In the genomic region with DNA sequence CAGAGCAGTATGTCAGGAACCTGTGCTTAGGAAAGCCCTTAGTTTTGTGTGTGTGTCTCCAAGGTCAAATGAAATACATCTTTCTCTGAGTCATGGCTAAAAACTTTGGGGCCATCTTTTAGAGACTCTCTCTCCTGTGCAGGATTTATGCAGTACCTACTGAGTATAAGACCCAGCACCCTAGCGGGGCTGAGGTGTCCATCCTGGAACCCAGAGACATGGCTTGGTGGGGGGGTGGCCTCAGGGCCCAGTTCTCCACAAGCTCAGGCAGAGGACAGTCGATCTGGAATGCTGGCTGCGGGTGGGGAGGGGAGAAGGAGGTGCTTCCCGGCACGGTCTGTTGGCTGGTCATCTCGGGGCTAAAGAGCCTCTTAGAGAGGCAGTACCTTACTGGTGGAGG, we compare ENCODE assay signal across 29 mouse cellular contexts. TPM values are rescaled to one million over a fixed set of nuclear protein-coding genes. Genes with fewer than 3 reads are reported as not detected.
A peak's percentile ranks its signal among the peaks of the same experiment; 100 is the strongest.
DNase-seq lines count a peak whose midpoint lies in the region; ATAC-seq lines count a peak whose summit lies in the region.
"Had no signal": no experiment of that assay in that cellular context is flagged by ENCODE, and none has a peak within 500 bp of the region (broad histone marks: within the 10 kb centered on the region; RNA-seq: fewer than 3 reads in every experiment).

No protein-coding gene starts in this region.

- intact Hi-C loops in heart, postnatal 36 days (cut with DNase I), result no loop called here

- H3K9me3 ChIP-seq in heart, embryonic 13.5 days, result 0 out of 2 replicates have a peak, but pooled peaks cover 4% of the 10 kb centered on the region
- 0 out of 2 replicates have a peak, but pooled peaks cover 2% of the 10 kb centered on the region for H3K9me3 ChIP-seq in kidney, embryonic 16.5 days (ENCODE audit: low read length)
- H3K9me3 ChIP-seq: forebrain, embryonic 12.5 days; limb, embryonic 15.5 days had no signal

- WGBS in heart, embryonic 13.5 days, result 11% methylated on average over 6 of the region's 6 CpGs
- 31% methylated on average over 6 of the region's 6 CpGs for WGBS in kidney, embryonic 16.5 days

- H3K27me3 ChIP-seq in heart, embryonic 13.5 days (replicated peaks), result no peaks in the 10 kb centered on the region
- no peaks in the 10 kb centered on the region for H3K27me3 ChIP-seq in kidney, embryonic 16.5 days (ENCODE audit: insufficient read depth, low read length)
- H3K27me3 ChIP-seq: forebrain, embryonic 12.5 days; hindbrain, embryonic 12.5 days; limb, embryonic 15.5 days; midbrain, embryonic 13.5 days had no signal

- peak overlapping the region; percentile 20; the same call in 1 of the 2 replicates for H3K4me2 ChIP-seq in heart, embryonic 13.5 days
- no peak overlapping the region for H3K4me2 ChIP-seq in kidney, embryonic 16.5 days (replicated peaks; ENCODE audit: low read depth, low read length)
- H3K4me2 ChIP-seq: forebrain, embryonic 12.5 days; hindbrain, embryonic 12.5 days; limb, embryonic 15.5 days; midbrain, embryonic 13.5 days had no signal

- H3K27ac ChIP-seq in heart, embryonic 13.5 days (replicated peaks), result peak overlapping the region; percentile 87
- H3K27ac ChIP-seq in kidney, embryonic 16.5 days (ENCODE audit: low read length), result no peak overlapping the region
- H3K27ac ChIP-seq: forebrain, embryonic 12.5 days; hindbrain, embryonic 12.5 days; limb, embryonic 15.5 days; midbrain, embryonic 13.5 days had no signal

- H3K4me1 ChIP-seq in heart, embryonic 13.5 days, result peaks cover 67% of the 10 kb centered on the region
- H3K4me1 ChIP-seq in kidney, embryonic 16.5 days (ENCODE audit: insufficient read depth, low read length), result peaks cover 5% of the 10 kb centered on the region; the same call in 1 of the 2 replicates
- H3K4me1 ChIP-seq: forebrain, embryonic 12.5 days; hindbrain, embryonic 12.5 days; midbrain, embryonic 13.5 days had no signal

- H3K36me3 ChIP-seq in heart, embryonic 13.5 days, result peaks cover 12% of the 10 kb centered on the region
- H3K36me3 ChIP-seq in kidney, embryonic 16.5 days (ENCODE audit: insufficient read depth, low read length), result 0 out of 2 replicates have a peak, but pooled peaks cover 3% of the 10 kb centered on the region
- H3K36me3 ChIP-seq: forebrain, embryonic 12.5 days; hindbrain, embryonic 12.5 days; midbrain, embryonic 13.5 days had no signal

- no peak overlapping the region for H3K4me3 ChIP-seq in heart, embryonic 13.5 days
- no peak overlapping the region for H3K4me3 ChIP-seq in kidney, embryonic 16.5 days (ENCODE audit: low read length)
- H3K4me3 ChIP-seq: forebrain, embryonic 12.5 days; hindbrain, embryonic 12.5 days; limb, embryonic 15.5 days; midbrain, embryonic 13.5 days; myocyte had no signal

- peak overlapping the region; percentile 61 for H3K9ac ChIP-seq in heart, embryonic 13.5 days
- no peak overlapping the region for H3K9ac ChIP-seq in kidney, embryonic 16.5 days (replicated peaks; ENCODE audit: low read length)
- H3K9ac ChIP-seq: forebrain, embryonic 12.5 days; hindbrain, embryonic 12.5 days; limb, embryonic 15.5 days; midbrain, embryonic 13.5 days had no signal

- DNase-seq in heart, postnatal 36 days, result no peak
- no peak for DNase-seq in kidney, adult 11 months
- peak; percentile 37 for DNase-seq in 416B (ENCODE audit: low read depth)
- peak; percentile 33 for DNase-seq in NIH3T3 (ENCODE audit: low read depth)
- DNase-seq in MN1 (ENCODE audit: low spot score), result no peak
- DNase-seq: adrenal gland, adult 2 months; cerebellum, adult 9-10 months; gastrocnemius, postnatal 14 days; kidney, postnatal 10 days; thymus, postnatal 25 days had no signal

- 0 out of 2 replicates have a peak, but pooled peaks have one; percentile 21 for ATAC-seq in heart, embryonic 13.5 days (ENCODE audit: extremely low read depth, insufficient number of reproducible peaks, low FRiP score, low TSS enrichment)
- peak; percentile 32; the same call in 1 of the 2 replicates for ATAC-seq in kidney, embryonic 16.5 days (ENCODE audit: low FRiP score, low TSS enrichment)
- ATAC-seq in frontal cortex, adult (ENCODE audit: low TSS enrichment), result no peak
- ATAC-seq: CD4-positive, CD25-positive, alpha-beta regulatory T cell, adult 4 months; inflammation-experienced regulatory T-cells, adult 6 months; lung, postnatal 0 days; midbrain, embryonic 13.5 days had no signal

RNA-seq across cellular contexts. Expression of gene Tfeb, which starts 19.5 kb away (rescaled TPM):
- 21.1 and 22.4 TPM in 2 replicates for polyA plus RNA-seq in heart, embryonic 13.5 days (2015; fragmentation: Nextera tagmentation; extraction: Ambion mirVana)
- total RNA-seq in heart, postnatal 36 days (2021), result 10 to 100 TPM; 39.9 to 44.8 TPM
- polyA plus RNA-seq in kidney, embryonic 16.5 days (2015; fragmentation: Nextera tagmentation; extraction: Ambion mirVana), result 18.1 and 19.6 TPM in 2 replicates

RNA-seq across cellular contexts. Expression of gene Pgc, which starts 29.7 kb away (rescaled TPM):
- 0.17 and 0.24 TPM in 2 replicates for polyA plus RNA-seq in heart, embryonic 13.5 days (2015; fragmentation: Nextera tagmentation; extraction: Ambion mirVana)
- total RNA-seq in heart, postnatal 36 days (2021), result not detected
- polyA plus RNA-seq in kidney, embryonic 16.5 days (2015; fragmentation: Nextera tagmentation; extraction: Ambion mirVana), result 0.92 TPM in 1 of 2 replicates, not detected in the other
- total RNA-seq: adrenal gland, adult 2 months; gastrocnemius, postnatal 14 days; layer of hippocampus, adult 18-20 months; left cerebral cortex, postnatal 36 days; megakaryocyte progenitor cell, adult 5-6 weeks; MEL had no signal
- polyA plus RNA-seq: CD4-positive, CD25-positive, alpha-beta regulatory T cell, adult 4 months; cortical plate, adult 2 months; forebrain, embryonic 12.5 days; frontal cortex, adult 2 months; hindbrain, embryonic 12.5 days; inflammation-experienced regulatory T-cells, adult 6 months; liver, embryonic 16.5 days; midbrain, embryonic 13.5 days; myocyte; neural tube, embryonic 14.5 days had no signal

Comparison
In these comparisons a context has a peak if more than half of its experiments do, and no peak if none do; other contexts are left out.
1. DNase-seq: peak in 416B (single experiment) and NIH3T3 (single experiment); none in heart, postnatal 36 days (0 of 2), kidney, adult 11 months (single experiment) and MN1 (single experiment).